Mouse (Mus musculus): ENCODE data around the gene Olfr47.
"Not testable (repeated sequence)": the region's sequence is repeated elsewhere in the genome, so short reads cannot be mapped to it uniquely, and the experiment has no call there.

The Olfr47 gene

GRCm38 (mm10) chr6:43231255-43231654, at the start of gene Olfr47:
Olfr47 (plus strand) TSS chr6:43231529.
- DNase-seq (ENCODE audit: low spot score in 2 of 2), result not testable (repeated sequence)

- DNase-seq (ENCODE audit: low spot score in 2 of 2), result no peak
Observed at GRCm38 (mm10) chr6:43190986-43191385, 40.3 kb upstream of the Olfr47 start.

DNA sequence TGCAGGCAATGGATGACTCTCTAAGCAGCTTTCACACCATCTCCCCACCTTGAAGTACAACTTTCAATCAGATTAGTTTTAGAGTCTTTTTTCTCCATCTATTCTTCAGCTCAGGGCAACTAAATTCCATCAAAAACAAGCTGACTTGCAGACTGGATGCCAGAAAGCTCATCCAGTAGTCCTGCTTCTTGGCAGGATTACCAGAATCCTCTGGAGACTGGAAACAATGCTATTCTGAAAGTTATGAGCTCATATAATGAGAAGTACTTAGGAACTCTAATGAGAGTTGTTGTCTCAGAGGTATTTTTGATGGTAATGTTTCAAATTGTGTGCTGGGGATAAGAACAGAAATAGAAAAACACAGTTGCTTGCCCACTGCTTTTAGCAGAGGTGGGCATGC, 34.5 kb upstream of the Olfr47 start, which contains the start of gene Olfr435:
TSS of gene Olfr435 (plus strand) at position 366 of the 400 bp plus-strand sequence.
- no peak for DNase-seq (ENCODE audit: low spot score in 2 of 2)

GRCm38 (mm10) chr6:43198094-43198493, 33.2 kb upstream of the Olfr47 start:
- DNase-seq (ENCODE audit: low spot score in 2 of 2), result no peak

- DNase-seq (ENCODE audit: low spot score in 2 of 2), result no peak
Observed at GRCm38 (mm10) chr6:43202786-43203185, 28.5 kb upstream of the Olfr47 start.

DNA sequence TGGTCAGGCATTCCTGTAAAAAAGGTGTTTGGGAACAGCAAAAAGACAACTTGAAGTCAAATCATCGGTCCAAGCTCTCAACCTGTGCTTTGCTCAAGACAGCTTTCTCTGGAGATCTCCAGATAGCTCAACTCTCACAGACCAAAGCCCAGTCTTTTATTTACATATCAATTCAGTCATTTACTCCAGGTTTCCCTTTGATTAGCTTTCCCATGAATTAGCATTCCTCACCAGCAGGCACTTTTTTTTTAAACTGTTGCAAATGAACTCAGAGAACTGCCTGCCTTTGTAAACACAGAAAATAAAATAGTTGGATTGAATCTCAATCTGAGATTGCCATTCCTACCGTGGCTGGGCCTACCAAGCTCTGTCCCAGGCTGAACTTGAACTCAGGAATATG, 26.0 kb upstream of the Olfr47 start:
- DNase-seq (ENCODE audit: low spot score in 2 of 2), result no peak

GRCm38 (mm10) chr6:43212873-43213272, 18.5 kb upstream of the Olfr47 start, which contains the start of gene Olfr434:
Olfr434 (plus strand) TSS chr6:43213021.
- peak; percentile 40 to 70 for DNase-seq (ENCODE audit: low spot score in 2 of 2)

DNA sequence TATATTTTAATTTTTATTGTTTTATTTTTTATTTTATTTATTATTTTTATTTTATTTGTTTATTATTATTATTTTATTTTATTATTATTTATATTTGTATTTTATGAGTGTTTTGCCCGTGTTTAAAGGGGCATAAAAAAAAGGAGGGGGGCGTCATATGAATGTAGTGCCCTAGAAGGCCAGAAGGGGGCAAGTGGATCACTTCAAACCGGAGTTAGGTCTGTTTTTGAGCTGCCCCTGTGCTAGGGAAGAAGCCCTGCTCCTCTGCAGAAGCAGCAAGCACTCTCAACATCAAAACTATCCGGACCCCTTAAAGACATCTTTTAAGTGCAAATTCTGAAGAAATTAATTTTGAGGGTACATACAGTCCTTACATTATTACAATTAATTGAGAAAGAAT, 10.7 kb downstream of the Olfr47 start:
- no peak for DNase-seq (ENCODE audit: low spot score in 2 of 2)

GRCm38 (mm10) chr6:43247396-43247795, 16.1 kb downstream of the Olfr47 start:
- no peak for DNase-seq (ENCODE audit: low spot score in 2 of 2)

DNA sequence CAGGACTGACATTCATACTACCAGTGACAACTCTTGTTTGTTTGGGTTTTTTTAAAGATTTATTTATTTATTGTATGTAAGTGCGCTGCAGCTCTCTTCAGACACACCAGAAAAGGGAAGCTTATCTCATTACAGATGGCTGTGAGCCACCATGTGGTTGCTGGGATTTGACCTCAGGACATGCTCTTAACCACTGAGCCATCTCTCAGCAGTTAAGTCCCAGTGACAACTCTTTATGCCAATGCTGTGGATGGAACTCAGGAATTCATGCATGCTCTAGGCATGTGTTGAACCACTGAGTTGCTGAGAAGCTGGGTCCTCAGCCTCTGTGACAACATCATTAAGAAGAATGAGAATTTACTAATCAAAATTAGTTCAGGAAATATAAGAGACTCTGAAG, 21.7 kb downstream of the Olfr47 start:
- DNase-seq (ENCODE audit: low spot score in 2 of 2), result no peak

DNA sequence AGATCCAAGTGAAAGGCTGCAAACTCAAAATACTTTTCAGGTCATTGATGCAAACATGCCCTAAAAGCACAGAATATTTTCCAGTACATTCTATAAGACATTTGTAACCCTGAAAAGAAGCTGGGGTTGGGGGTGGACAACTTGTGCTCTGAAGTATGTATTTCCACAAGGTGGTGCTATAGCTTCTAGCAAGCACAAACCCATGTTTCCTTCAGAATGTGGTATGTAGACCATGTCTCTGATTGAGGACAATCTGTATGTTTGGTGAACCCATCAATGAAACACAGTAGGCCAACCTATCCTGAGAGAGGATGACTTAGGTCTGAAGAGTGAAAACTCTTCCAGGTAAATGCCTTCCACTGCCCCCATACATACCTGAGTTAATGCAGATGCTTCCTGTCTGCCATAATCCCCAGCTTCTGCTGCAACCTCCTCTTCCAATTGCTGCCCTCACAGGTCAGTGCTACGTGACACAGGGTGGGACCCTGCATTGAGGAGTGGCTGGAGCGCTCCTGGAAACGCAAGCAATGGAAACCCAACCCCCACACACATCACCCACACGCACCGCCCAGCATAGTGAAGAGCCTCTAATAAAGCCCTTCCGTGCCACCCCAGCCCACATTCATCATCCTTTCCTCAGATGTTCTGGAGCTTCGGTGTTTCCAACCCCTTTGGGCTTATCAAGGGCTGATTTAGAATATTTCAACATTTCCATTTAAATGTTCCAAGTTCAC, 23.0 kb downstream of the Olfr47 start:
- DNase-seq (ENCODE audit: low spot score in 2 of 2), result peak in 1 of 2 experiments; percentile 8

DNA sequence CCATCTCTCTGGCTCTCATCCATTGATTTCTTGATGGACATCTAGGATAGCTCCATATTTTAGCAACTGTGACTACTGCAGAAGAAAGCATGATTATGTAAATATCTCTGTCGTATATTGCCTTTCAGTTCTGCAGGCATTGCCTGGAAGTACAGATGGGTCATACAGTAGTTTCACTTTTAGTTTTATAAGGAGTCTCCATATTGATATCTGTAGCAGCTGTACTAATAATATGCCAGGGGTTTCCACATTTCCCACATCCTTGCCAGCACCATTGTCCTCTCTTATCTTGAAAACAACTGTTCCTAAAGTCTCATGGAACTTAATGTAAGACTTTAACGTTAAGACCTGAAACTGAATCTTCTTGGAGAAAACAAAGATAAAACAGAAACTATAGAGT, 29.4 kb downstream of the Olfr47 start:
- no peak for DNase-seq (ENCODE audit: low spot score in 2 of 2)

DNA sequence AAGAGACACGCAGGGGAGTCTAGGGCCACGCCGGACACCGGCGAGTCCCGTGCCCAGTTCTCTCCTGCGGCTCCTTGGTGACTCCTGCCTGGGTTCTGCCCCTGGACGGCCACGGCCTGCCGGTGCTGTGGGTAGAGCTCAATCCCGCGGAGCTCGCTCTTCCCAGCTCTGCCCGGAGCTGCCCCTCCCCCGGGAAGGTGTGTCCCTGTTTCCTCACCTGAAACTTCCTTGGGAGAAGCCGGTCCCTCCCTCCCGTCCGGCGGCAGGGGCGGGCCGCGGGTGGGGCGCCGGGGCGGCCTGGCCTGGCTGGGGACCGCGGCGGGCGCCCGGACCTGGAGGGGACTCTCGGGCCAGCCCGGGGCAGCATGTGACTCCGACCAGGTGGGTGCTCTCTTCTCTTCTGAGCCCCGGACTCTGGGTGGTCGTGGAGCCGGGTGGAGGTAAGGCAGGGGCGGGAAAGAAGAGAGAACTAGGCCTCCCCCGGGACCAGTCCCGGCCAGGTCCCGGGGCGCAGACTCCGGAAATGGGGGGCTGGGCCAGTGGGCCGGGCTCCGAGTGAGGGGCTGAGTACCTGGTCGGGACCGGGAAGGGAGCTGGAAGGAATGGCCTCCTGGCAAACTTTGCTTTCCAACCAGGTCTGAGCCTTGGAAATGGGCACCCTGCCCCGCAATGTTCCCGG, 34.2 kb downstream of the Olfr47 start, which contains the start of gene Arhgef5:
TSS of gene Arhgef5 (plus strand) at position 220 of the 679 bp plus-strand sequence.
- no peak for DNase-seq (ENCODE audit: low spot score in 2 of 2)

- no peak for DNase-seq (ENCODE audit: low spot score in 2 of 2)
Observed at GRCm38 (mm10) chr6:43266356-43266755, 35.0 kb downstream of the Olfr47 start.

- no peak for DNase-seq (ENCODE audit: low spot score in 2 of 2)
Observed at GRCm38 (mm10) chr6:43272597-43272996, 41.3 kb downstream of the Olfr47 start.

GRCm38 (mm10) chr6:43274123-43274522, 42.8 kb downstream of the Olfr47 start:
- DNase-seq (ENCODE audit: low spot score in 2 of 2), result no peak

GRCm38 (mm10) chr6:43278247-43278646, 46.9 kb downstream of the Olfr47 start:
- DNase-seq (ENCODE audit: low spot score in 2 of 2), result peak in 1 of 2 experiments; percentile 26

- DNase-seq (ENCODE audit: low spot score in 2 of 2), result no peak
Observed at GRCm38 (mm10) chr6:43280481-43280880, 49.2 kb downstream of the Olfr47 start.
